8 mouse cellular contexts compared by ENCODE assay signal in genomic region chr11:116418841-116419462, GRCm38 (mm10). TPM values are rescaled to one million over a fixed set of nuclear protein-coding genes. Genes with fewer than 3 reads are reported as not detected.
DNase-seq lines count a peak whose midpoint lies in the region; TF ChIP-seq lines count a peak whose summit lies in the region.
"Had no signal": no experiment of that assay in that cellular context is flagged by ENCODE, and none has a peak within 500 bp of the region (broad histone marks: within the 10 kb centered on the region; RNA-seq: fewer than 3 reads in every experiment).

No protein-coding gene starts in this region.

- H3K27ac ChIP-seq in layer of hippocampus, adult 2 months, result peak overlapping the region; percentile 62; the same call in 1 of the 2 replicates

- DNase-seq in layer of hippocampus, adult 2 months (ENCODE audit: low spot score in 2 of 2), result no peak
- DNase-seq in layer of hippocampus, postnatal 14 days (ENCODE audit: low spot score in 2 of 2), result no peak
- DNase-seq in A20 (ENCODE audit: low read depth, low spot score), result peak; percentile 80
- peak; percentile 56 to 58 for DNase-seq in B cell, adult 2 months
- peak; percentile 79 for DNase-seq in induced T-regulatory cell, adult 2 months (ENCODE audit: low read depth)
- no peak for DNase-seq in urinary bladder, postnatal 25 days (ENCODE audit: low spot score)
- no peak for DNase-seq in left cerebral cortex, adult 18-20 months (ENCODE audit: low spot score in 2 of 2)

- no peak overlapping the region for H3K4me3 ChIP-seq in layer of hippocampus, adult 2 months

- TF ChIP-seq CTCF in layer of hippocampus, adult 2 months (conservative IDR thresholded peaks at IDR 0.05), result no peak

RNA-seq across cellular contexts. Expression of gene Rnf157, which starts 6.1 kb away (rescaled TPM):
- total RNA-seq in layer of hippocampus, adult 2 months (2021), result 100 to 1,000 TPM; 227 to 236 TPM
- 100 to 1,000 TPM; 236 to 242 TPM for total RNA-seq in layer of hippocampus, postnatal 14 days (2021)
- total RNA-seq in left cerebral cortex, adult 18-20 months (2021), result 100 to 1,000 TPM; 256 to 274 TPM

RNA-seq across cellular contexts. Expression of gene Ubald2, which starts 14.9 kb away (rescaled TPM):
- total RNA-seq in layer of hippocampus, adult 2 months (2021), result 10 to 100 TPM; 32.5 to 41.9 TPM
- 10 to 100 TPM; 38.7 to 41.4 TPM for total RNA-seq in layer of hippocampus, postnatal 14 days (2021)
- 10 to 100 TPM; 27.5 to 32.6 TPM for total RNA-seq in left cerebral cortex, adult 18-20 months (2021)

RNA-seq across cellular contexts. Expression of gene Qrich2, which starts 47.1 kb away (rescaled TPM):
- under 1 TPM in 1 of 2 experiments, not detected in 1; 0.17 TPM for total RNA-seq in layer of hippocampus, adult 2 months (2021)
- total RNA-seq in layer of hippocampus, postnatal 14 days (2021), result under 1 TPM in 1 of 2 experiments, not detected in 1; 0.07 TPM
- under 1 TPM in 1 of 2 experiments, not detected in 1; 0.05 TPM for total RNA-seq in left cerebral cortex, adult 18-20 months (2021)
- total RNA-seq: megakaryocyte progenitor cell, adult 5-6 weeks had no signal

Comparison
In these comparisons a context has a peak if more than half of its experiments do, and no peak if none do; other contexts are left out.
1. DNase-seq: peak in A20 (single experiment), B cell, adult 2 months (2 of 2) and induced T-regulatory cell, adult 2 months (single experiment); none in layer of hippocampus, adult 2 months (0 of 2), layer of hippocampus, postnatal 14 days (0 of 2), urinary bladder, postnatal 25 days (single experiment) and left cerebral cortex, adult 18-20 months (0 of 2).